Mouse (Mus musculus): Measurements from ENCODE around the gene Vgll4.

Vgll4 gene

GRCm38 (mm10) chr6:114921632-114922354 lies 48.0 kb downstream of the Vgll4 start:
- DNase-seq (ENCODE audit: extremely low read depth, insufficient read length, low spot score), result peak; percentile 86

- peak; percentile 65 for DNase-seq (ENCODE audit: extremely low read depth, insufficient read length, low spot score)
These were observed 49.0 kb downstream of the Vgll4 start for GRCm38 (mm10) chr6:114920523-114921445.

GRCm38 (mm10) chr6:114919670-114920313 lies 50.0 kb downstream of the Vgll4 start:
- DNase-seq (ENCODE audit: extremely low read depth, insufficient read length, low spot score), result no peak

- no peak for DNase-seq (ENCODE audit: extremely low read depth, insufficient read length, low spot score)
These were observed 50.8 kb downstream of the Vgll4 start for GRCm38 (mm10) chr6:114918994-114919393.

- DNase-seq (ENCODE audit: extremely low read depth, insufficient read length, low spot score), result peak; percentile 82
These were observed 51.8 kb downstream of the Vgll4 start for GRCm38 (mm10) chr6:114917770-114918635.

- DNase-seq (ENCODE audit: extremely low read depth, insufficient read length, low spot score), result no peak
These were observed 52.7 kb downstream of the Vgll4 start for GRCm38 (mm10) chr6:114917129-114917528.

- no peak for DNase-seq (ENCODE audit: extremely low read depth, insufficient read length, low spot score)
These were observed 53.1 kb downstream of the Vgll4 start for GRCm38 (mm10) chr6:114916715-114916992.

- no peak for DNase-seq (ENCODE audit: extremely low read depth, insufficient read length, low spot score)
These were observed 53.7 kb downstream of the Vgll4 start for GRCm38 (mm10) chr6:114915915-114916714.

GRCm38 (mm10) chr6:114914041-114914716 lies 55.6 kb downstream of the Vgll4 start:
- no peak for DNase-seq (ENCODE audit: extremely low read depth, insufficient read length, low spot score)

- no peak for DNase-seq (ENCODE audit: extremely low read depth, insufficient read length, low spot score)
These were observed 56.7 kb downstream of the Vgll4 start for GRCm38 (mm10) chr6:114913142-114913541.

- no peak for DNase-seq (ENCODE audit: extremely low read depth, insufficient read length, low spot score)
These were observed 58.3 kb downstream of the Vgll4 start for GRCm38 (mm10) chr6:114911540-114911939.

- DNase-seq (ENCODE audit: extremely low read depth, insufficient read length, low spot score), result no peak
These were observed 60.0 kb downstream of the Vgll4 start for GRCm38 (mm10) chr6:114909801-114910200.

- no peak for DNase-seq (ENCODE audit: extremely low read depth, insufficient read length, low spot score)
These were observed 62.3 kb downstream of the Vgll4 start for GRCm38 (mm10) chr6:114907459-114907858.

- DNase-seq (ENCODE audit: extremely low read depth, insufficient read length, low spot score), result no peak
These were observed 63.6 kb downstream of the Vgll4 start for GRCm38 (mm10) chr6:114906209-114906608.

GRCm38 (mm10) chr6:114905253-114906028 lies 64.4 kb downstream of the Vgll4 start:
- no peak for DNase-seq (ENCODE audit: extremely low read depth, insufficient read length, low spot score)

GRCm38 (mm10) chr6:114904818-114905217 lies 65.0 kb downstream of the Vgll4 start:
- no peak for DNase-seq (ENCODE audit: extremely low read depth, insufficient read length, low spot score)

GRCm38 (mm10) chr6:114904233-114904632 lies 65.6 kb downstream of the Vgll4 start:
- no peak for DNase-seq (ENCODE audit: extremely low read depth, insufficient read length, low spot score)

- no peak for DNase-seq (ENCODE audit: extremely low read depth, insufficient read length, low spot score)
These were observed 67.9 kb downstream of the Vgll4 start for GRCm38 (mm10) chr6:114901921-114902320.
